Mouse (Mus musculus): ENCODE results near the gene Mlh1. TPM values are rescaled to one million over a fixed set of nuclear protein-coding genes. Genes with fewer than 3 reads are reported as not detected.

The Mlh1 gene
- polyA plus RNA-seq (2015; fragmentation: Nextera tagmentation; extraction: Ambion mirVana), result 13.1 and 14.2 TPM in 2 replicates

DNA sequence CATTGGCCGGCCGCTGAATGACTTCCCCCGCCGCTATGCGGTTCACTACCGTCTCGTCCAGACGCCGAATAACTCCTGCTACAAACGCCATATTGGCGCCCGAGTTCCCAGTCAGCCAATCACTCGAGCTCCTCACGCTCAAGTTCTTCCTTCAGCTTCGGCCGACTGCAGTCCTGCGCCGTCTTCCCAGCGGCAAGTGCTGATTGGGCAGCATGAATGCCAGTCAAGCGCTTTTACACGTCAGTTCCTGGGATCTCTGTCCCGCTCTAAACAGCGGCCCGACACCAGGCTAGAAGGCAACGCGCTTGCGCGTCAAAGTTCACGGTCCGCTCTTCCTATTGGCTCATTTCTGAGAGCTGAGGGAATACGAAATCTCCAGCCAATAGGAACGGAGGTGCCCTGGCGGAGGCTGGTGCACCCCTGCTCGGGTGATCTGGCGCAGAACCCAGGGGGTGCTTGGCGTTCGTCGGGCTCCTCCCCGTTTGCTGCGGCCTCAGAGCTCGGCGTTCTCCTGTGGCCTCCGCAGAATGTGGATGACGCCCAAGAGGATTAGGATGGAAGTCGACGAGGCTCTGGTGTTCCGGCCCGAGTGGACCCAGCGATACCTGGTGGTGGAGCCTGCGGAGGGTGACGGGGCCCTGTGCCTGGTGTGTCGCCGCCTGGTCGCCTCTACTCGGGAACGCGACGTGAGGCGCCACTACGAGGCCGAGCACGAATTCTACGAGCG is at the start of gene Mlh1, which contains the start of gene Epm2aip1:
Gene Mlh1, minus strand, starts transcription at position 358 of the 727 bp plus-strand sequence.
Gene Epm2aip1, plus strand, starts transcription at position 496 of the 727 bp plus-strand sequence.
- WGBS, result under 1% methylated on average over 63 of the region's 64 CpGs
- no peaks in the 10 kb centered on the region for H3K9me3 ChIP-seq (ENCODE audit: low read length)
- peak within 1 kb of the TSS; percentile 89 for H3K9ac ChIP-seq (replicated peaks; ENCODE audit: low read depth)
- no peak; the same call in 1 of the 2 replicates for TF ChIP-seq CTCF (IDR thresholded peaks at IDR 0.05)
- TF ChIP-seq EP300 (IDR thresholded peaks at IDR 0.05), result no peak
- peak within 1 kb of the TSS; percentile 64 for H3K4me3 ChIP-seq (ENCODE audit: low read depth, low read length)
- peak; percentile 100 for DNase-seq (ENCODE audit: low spot score)
- ATAC-seq, result peak; percentile 97
- H3K27ac ChIP-seq (ENCODE audit: low read length), result peak within 1 kb of the TSS; percentile 98
- H3K4me2 ChIP-seq (replicated peaks; ENCODE audit: low read depth, low read length), result peak within 1 kb of the TSS; percentile 73
- no peaks in the 10 kb centered on the region for H3K36me3 ChIP-seq (ENCODE audit: insufficient read depth, low read length)
- H3K27me3 ChIP-seq (replicated peaks; ENCODE audit: insufficient read depth, low read length), result no peaks in the 10 kb centered on the region
- H3K4me1 ChIP-seq (ENCODE audit: insufficient read depth, low read depth, low read length), result peaks cover 26% of the 10 kb centered on the region; the same call in 1 of the 2 replicates

DNA sequence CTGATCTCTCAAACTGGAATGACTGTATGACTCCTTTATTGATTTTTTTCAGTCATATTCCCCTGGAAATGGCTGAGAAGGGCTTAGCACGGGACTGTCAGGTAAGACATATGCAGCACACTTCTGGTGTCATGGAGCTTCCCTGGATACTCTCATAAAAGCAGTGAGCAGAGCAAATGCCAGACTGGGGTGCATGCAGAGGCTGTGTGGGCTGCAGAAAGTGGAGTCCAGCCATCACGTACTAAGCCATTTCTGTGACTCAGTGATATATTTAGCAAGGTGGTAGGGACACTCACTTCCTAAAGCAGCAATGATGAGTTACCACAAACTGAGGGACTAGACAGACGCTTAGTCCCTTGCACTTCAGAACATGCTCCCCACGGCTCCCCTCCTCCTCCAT is 49.3 kb upstream of the Mlh1 start:
- no peak overlapping the region for H3K4me3 ChIP-seq (ENCODE audit: low read depth, low read length)
- no peaks in the 10 kb centered on the region for H3K27me3 ChIP-seq (replicated peaks; ENCODE audit: insufficient read depth, low read length)
- ATAC-seq, result no peak
- no peak overlapping the region for H3K9ac ChIP-seq (replicated peaks; ENCODE audit: low read depth)
- DNase-seq (ENCODE audit: low spot score), result no peak
- no peak overlapping the region for H3K27ac ChIP-seq (ENCODE audit: low read length)
- H3K4me2 ChIP-seq (replicated peaks; ENCODE audit: low read depth, low read length), result no peak overlapping the region
- no peaks in the 10 kb centered on the region for H3K4me1 ChIP-seq (ENCODE audit: insufficient read depth, low read depth, low read length)
- H3K9me3 ChIP-seq (ENCODE audit: low read length), result no peaks in the 10 kb centered on the region
- TF ChIP-seq CTCF (IDR thresholded peaks at IDR 0.05), result no peak
- TF ChIP-seq EP300 (IDR thresholded peaks at IDR 0.05), result no peak
- H3K36me3 ChIP-seq (ENCODE audit: insufficient read depth, low read length), result no peaks in the 10 kb centered on the region
- 73% methylated on average over 4 of the region's 4 CpGs for WGBS

DNA sequence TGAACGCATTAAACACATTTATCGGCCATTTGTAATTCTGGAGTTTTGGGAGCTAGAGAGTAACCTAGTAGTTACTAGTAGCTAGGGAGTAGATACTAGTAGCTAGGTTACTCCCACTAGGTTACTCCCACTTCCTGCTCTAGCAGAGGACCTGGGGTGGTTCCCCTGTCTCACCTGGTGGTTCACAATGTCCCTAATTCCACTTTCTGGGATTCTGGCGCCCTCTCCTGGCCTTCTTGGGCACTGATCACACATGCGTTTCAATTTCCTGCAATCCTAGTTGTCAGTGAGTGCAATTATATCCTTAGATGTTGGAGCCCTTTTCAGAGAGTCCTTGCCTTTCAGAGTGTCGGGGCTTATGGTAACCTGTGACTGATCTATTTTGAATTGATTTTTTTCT is 42.6 kb upstream of the Mlh1 start:
- TF ChIP-seq CTCF (IDR thresholded peaks at IDR 0.05), result peak; percentile 85
- no peak for TF ChIP-seq EP300 (IDR thresholded peaks at IDR 0.05)
- Histone ChIP-seq H3K36me3 (ENCODE audit: insufficient read depth, low read length) (no peaks in the 10 kb centered on the region), H3K27me3 (replicated peaks; ENCODE audit: insufficient read depth, low read length) (peaks cover 30% of the 10 kb centered on the region), H3K4me3 (ENCODE audit: low read depth, low read length) (no peak overlapping the region), H3K4me1 (ENCODE audit: insufficient read depth, low read depth, low read length) (0 out of 2 replicates have a peak, but pooled peaks cover 5% of the 10 kb centered on the region), H3K9ac (replicated peaks; ENCODE audit: low read depth) (no peak overlapping the region), H3K27ac (ENCODE audit: low read length) (no peak overlapping the region), H3K9me3 (ENCODE audit: low read length) (no peaks in the 10 kb centered on the region), H3K4me2 (replicated peaks; ENCODE audit: low read depth, low read length) (no peak overlapping the region)
- peak; percentile 57 for DNase-seq (ENCODE audit: low spot score)
- WGBS, result 38% methylated on average over 5 of the region's 5 CpGs
- no peak for ATAC-seq

DNA sequence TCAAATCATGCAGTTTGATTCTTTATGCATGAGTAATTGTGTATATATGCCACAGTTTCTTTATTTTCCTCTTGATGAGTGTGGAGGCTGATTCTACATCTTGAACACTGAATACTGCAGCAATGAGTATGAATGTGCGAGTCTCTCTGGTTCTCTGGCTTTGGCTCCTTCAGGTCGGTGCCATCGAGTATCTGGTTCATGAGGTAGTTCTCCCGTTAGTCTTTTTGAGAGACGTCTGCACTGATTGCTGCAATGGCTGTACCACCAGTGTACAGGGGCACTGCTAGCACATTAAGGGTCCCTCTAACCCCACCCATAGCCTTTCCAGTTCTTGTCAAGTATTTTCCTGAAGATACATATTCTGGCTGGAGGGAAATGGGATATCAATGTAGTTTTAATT is 42.2 kb upstream of the Mlh1 start:
- Histone ChIP-seq H3K27ac (ENCODE audit: low read length) (no peak overlapping the region), H3K36me3 (ENCODE audit: insufficient read depth, low read length) (no peaks in the 10 kb centered on the region), H3K4me3 (ENCODE audit: low read depth, low read length) (no peak overlapping the region), H3K4me2 (replicated peaks; ENCODE audit: low read depth, low read length) (no peak overlapping the region), H3K27me3 (replicated peaks; ENCODE audit: insufficient read depth, low read length) (peaks cover 30% of the 10 kb centered on the region), H3K4me1 (ENCODE audit: insufficient read depth, low read depth, low read length) (0 out of 2 replicates have a peak, but pooled peaks cover 5% of the 10 kb centered on the region), H3K9me3 (ENCODE audit: low read length) (no peaks in the 10 kb centered on the region), H3K9ac (replicated peaks; ENCODE audit: low read depth) (no peak overlapping the region)
- DNase-seq (ENCODE audit: low spot score), result no peak
- no peak for ATAC-seq
- no peak for TF ChIP-seq EP300 (IDR thresholded peaks at IDR 0.05)
- TF ChIP-seq CTCF (IDR thresholded peaks at IDR 0.05), result no peak
- 22% methylated on average over 5 of the region's 5 CpGs for WGBS

DNA sequence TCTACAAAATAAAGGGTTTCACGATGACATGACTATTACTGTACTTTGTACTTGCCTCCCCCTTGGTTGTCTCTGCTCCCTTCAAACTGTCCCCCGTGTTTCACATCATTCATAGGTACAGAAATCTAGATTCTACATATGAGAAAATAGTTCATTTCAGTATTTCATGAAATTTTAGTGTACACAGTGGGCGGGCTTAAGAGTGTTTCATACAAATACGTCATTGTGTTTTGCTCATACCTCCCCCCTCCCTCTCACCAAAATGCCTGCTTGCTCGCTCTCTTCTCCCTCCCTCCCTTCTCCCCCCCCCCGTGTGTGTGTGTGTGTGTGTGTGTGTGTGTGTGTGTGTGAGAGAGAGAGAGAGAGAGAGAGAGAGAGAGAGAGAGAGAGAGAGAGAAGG is 41.7 kb upstream of the Mlh1 start:
- WGBS, result 15% methylated on average over 6 of the region's 6 CpGs
- no peak overlapping the region for H3K4me2 ChIP-seq (replicated peaks; ENCODE audit: low read depth, low read length)
- DNase-seq (ENCODE audit: low spot score) (no peak), ATAC-seq (no peak)
- no peak overlapping the region for H3K4me3 ChIP-seq (ENCODE audit: low read depth, low read length)
- TF ChIP-seq EP300 (IDR thresholded peaks at IDR 0.05) (no peak), CTCF (IDR thresholded peaks at IDR 0.05) (no peak)
- no peak overlapping the region for H3K9ac ChIP-seq (replicated peaks; ENCODE audit: low read depth)
- H3K9me3 ChIP-seq (ENCODE audit: low read length), result no peaks in the 10 kb centered on the region
- H3K27me3 ChIP-seq (replicated peaks; ENCODE audit: insufficient read depth, low read length), result peaks cover 30% of the 10 kb centered on the region
- 0 out of 2 replicates have a peak, but pooled peaks cover 5% of the 10 kb centered on the region for H3K4me1 ChIP-seq (ENCODE audit: insufficient read depth, low read depth, low read length)
- no peak overlapping the region for H3K27ac ChIP-seq (ENCODE audit: low read length)
- no peaks in the 10 kb centered on the region for H3K36me3 ChIP-seq (ENCODE audit: insufficient read depth, low read length)

DNA sequence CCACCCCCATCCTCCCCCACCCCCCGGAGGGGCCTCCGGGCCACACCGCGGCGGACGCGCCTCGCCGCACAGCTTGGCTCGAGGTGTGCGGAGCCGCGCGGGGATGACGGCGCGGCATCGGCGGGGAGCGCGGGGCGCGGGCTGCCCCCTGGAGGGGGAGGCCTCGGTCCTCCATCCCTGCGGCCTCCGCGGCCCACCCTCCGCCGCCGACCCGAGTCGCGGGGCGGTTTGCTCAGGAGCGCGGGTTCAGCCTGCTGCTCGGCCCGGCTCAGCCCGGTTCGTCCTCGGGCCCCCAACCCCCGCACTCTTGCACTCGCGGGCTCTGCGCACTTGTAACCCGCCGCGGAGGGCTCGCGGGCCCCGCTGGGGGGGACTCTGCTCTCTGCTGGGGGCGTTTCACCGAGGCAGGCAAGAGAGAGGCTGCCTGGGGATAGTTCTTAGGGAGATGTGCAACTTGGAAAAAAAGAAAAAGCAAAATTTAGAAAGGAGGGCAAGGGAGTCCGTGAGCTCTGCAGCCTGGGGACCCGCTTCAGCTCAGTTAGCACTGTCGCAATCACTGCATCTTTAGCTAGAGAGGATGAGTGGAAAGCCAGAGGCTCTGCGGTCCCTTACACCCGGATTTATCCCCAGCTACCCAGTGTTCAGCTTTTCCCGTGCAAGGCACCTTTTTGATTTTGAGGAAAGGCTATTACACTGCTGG is 41.0 kb upstream of the Mlh1 start:
- peak; percentile 18 for DNase-seq (ENCODE audit: low spot score)
- H3K4me2 ChIP-seq (replicated peaks; ENCODE audit: low read depth, low read length), result peak overlapping the region; percentile 62
- peak overlapping the region; percentile 37 for H3K4me3 ChIP-seq (ENCODE audit: low read depth, low read length)
- H3K36me3 ChIP-seq (ENCODE audit: insufficient read depth, low read length), result no peaks in the 10 kb centered on the region
- H3K4me1 ChIP-seq (ENCODE audit: insufficient read depth, low read depth, low read length), result 0 out of 2 replicates have a peak, but pooled peaks cover 5% of the 10 kb centered on the region
- peak; percentile 23; the same call in 1 of the 2 replicates for ATAC-seq
- no peak overlapping the region for H3K9ac ChIP-seq (replicated peaks; ENCODE audit: low read depth)
- no peak overlapping the region for H3K27ac ChIP-seq (ENCODE audit: low read length)
- H3K9me3 ChIP-seq (ENCODE audit: low read length), result no peaks in the 10 kb centered on the region
- TF ChIP-seq EP300 (IDR thresholded peaks at IDR 0.05) (no peak), CTCF (IDR thresholded peaks at IDR 0.05) (no peak)
- peaks cover 30% of the 10 kb centered on the region for H3K27me3 ChIP-seq (replicated peaks; ENCODE audit: insufficient read depth, low read length)
- WGBS, result under 1% methylated on average over 21 of the region's 59 CpGs
